ENCODE assay signal across 8 mouse cellular contexts in the genomic region with DNA sequence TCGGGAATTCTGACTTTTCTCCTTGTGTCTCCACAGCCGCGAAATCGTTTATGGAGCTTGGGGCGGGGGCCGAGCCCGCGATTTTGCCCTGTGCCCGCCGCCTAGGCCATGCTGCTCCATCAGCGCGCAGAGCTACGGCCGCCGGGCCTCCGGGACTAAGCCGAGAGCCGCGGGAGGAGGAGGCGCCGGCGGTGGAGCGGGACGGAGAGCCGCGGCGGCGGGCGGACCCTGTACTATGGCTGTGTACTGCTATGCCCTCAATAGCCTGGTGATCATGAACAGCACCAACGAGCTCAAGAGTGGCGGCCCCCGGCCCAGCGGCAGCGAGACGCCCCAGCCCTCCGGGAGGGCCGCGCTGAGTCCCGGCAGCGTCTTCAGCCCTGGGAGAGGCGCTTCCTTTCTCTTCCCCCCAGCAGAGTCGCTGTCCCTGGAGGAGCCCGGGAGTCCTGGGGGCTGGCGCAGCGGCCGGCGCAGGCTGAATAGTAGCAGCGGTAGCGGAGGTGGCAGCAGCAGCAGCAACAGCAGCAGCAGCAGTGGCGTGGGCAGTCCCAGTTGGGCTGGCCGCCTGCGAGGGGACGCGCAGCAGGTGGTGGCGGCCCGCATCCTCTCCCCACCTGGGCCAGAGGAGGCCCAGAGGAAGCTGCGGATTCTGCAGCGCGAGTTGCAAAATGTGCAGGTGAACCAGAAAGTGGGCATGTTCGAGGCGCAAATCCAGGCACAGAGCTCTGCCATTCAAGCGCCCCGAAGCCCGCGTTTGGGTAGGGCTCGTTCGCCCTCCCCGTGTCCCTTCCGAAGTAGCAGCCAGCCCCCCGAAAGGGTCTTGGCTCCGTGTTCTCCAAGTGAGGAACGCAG. TPM values are rescaled to one million over a fixed set of nuclear protein-coding genes. Genes with fewer than 3 reads are reported as not detected.
A peak's percentile ranks its signal among the peaks of the same experiment; 100 is the strongest.
DNase-seq lines count a peak whose midpoint lies in the region; ATAC-seq and TF ChIP-seq lines count a peak whose summit lies in the region.

No protein-coding gene starts in this region.

- ATAC-seq in lung, embryonic 15.5 days (ENCODE audit: borderline replicate concordance, extremely low read depth, low FRiP score, low TSS enrichment): peak; percentile 31; the same call in 1 of the 2 replicates
- ATAC-seq in frontal cortex, adult (ENCODE audit: low TSS enrichment): peak; percentile 69
- ATAC-seq in kidney, postnatal 0 days (replicated peaks; ENCODE audit: low FRiP score, low read depth): peak; percentile 53
- ATAC-seq in liver, embryonic 15.5 days (ENCODE audit: insufficient read depth): no peak

- peak overlapping the region; percentile 98 for H3K4me2 ChIP-seq in lung, embryonic 15.5 days
- peak overlapping the region; percentile 92 for H3K4me2 ChIP-seq in kidney, postnatal 0 days (ENCODE audit: low read length)
- H3K4me2 ChIP-seq in liver, embryonic 15.5 days: peak overlapping the region; percentile 76

- H3K36me3 ChIP-seq in lung, embryonic 15.5 days: no peaks in the 10 kb centered on the region
- no peaks in the 10 kb centered on the region for H3K36me3 ChIP-seq in kidney, postnatal 0 days (ENCODE audit: insufficient read depth, low read length)
- no peaks in the 10 kb centered on the region for H3K36me3 ChIP-seq in liver, embryonic 15.5 days (replicated peaks)

- no peak for DNase-seq in lung, postnatal 14 days
- peak; percentile 50 to 76 for DNase-seq in cerebellum, adult 18-20 months
- peak; percentile 65 for DNase-seq in kidney, postnatal 0 days (ENCODE audit: low spot score)
- peak; percentile 62 to 77 for DNase-seq in right cerebral cortex, adult 2 months (ENCODE audit: low spot score in 2 of 2)
- no peak for DNase-seq in urinary bladder, postnatal 4 days (ENCODE audit: low spot score in 2 of 2)

- peaks cover 67% of the 10 kb centered on the region for H3K4me1 ChIP-seq in lung, embryonic 15.5 days
- peaks cover 52% of the 10 kb centered on the region for H3K4me1 ChIP-seq in kidney, postnatal 0 days (replicated peaks; ENCODE audit: insufficient read depth, low read length)
- H3K4me1 ChIP-seq in liver, embryonic 15.5 days (replicated peaks): peaks cover 50% of the 10 kb centered on the region

- H3K27me3 ChIP-seq in lung, embryonic 15.5 days: no peaks in the 10 kb centered on the region
- no peaks in the 10 kb centered on the region for H3K27me3 ChIP-seq in kidney, postnatal 0 days (ENCODE audit: insufficient read depth, low read length)
- peaks cover 51% of the 10 kb centered on the region for H3K27me3 ChIP-seq in liver, embryonic 15.5 days

- peak overlapping the region; percentile 93 for H3K9ac ChIP-seq in lung, embryonic 15.5 days
- peak overlapping the region; percentile 88 for H3K9ac ChIP-seq in kidney, postnatal 0 days (ENCODE audit: low read depth, low read length)
- H3K9ac ChIP-seq in liver, embryonic 15.5 days: no peak overlapping the region

- peak overlapping the region; percentile 68 for H3K4me3 ChIP-seq in lung, embryonic 15.5 days
- peak overlapping the region; percentile 84 for H3K4me3 ChIP-seq in kidney, postnatal 0 days (replicated peaks; ENCODE audit: low read depth, low read length)
- H3K4me3 ChIP-seq in liver, embryonic 15.5 days (replicated peaks): peak overlapping the region; percentile 60

- WGBS in lung, embryonic 15.5 days: 4% methylated on average over 70 of the region's 72 CpGs
- WGBS in kidney, postnatal 0 days: 5% methylated on average over 72 of the region's 72 CpGs
- WGBS in liver, embryonic 15.5 days (ENCODE audit: insufficient replicate concordance): 17% methylated on average over 72 of the region's 72 CpGs

- TF ChIP-seq CTCF in kidney, postnatal 0 days (IDR thresholded peaks at IDR 0.05; ENCODE audit: low read depth): no peak

- H3K27ac ChIP-seq in lung, embryonic 15.5 days: peak overlapping the region; percentile 94; the same call in 1 of the 2 replicates
- peak overlapping the region; percentile 87 for H3K27ac ChIP-seq in kidney, postnatal 0 days
- H3K27ac ChIP-seq in liver, embryonic 15.5 days (replicated peaks): no peak overlapping the region

- H3K9me3 ChIP-seq in lung, embryonic 15.5 days: no peaks in the 10 kb centered on the region
- H3K9me3 ChIP-seq in kidney, postnatal 0 days (replicated peaks; ENCODE audit: low read length): no peaks in the 10 kb centered on the region
- H3K9me3 ChIP-seq in liver, embryonic 15.5 days (replicated peaks): no peaks in the 10 kb centered on the region

RNA-seq across cellular contexts. Expression of gene Itpkb, which starts 2.0 kb away (rescaled TPM):
- polyA plus RNA-seq in lung, embryonic 15.5 days (2015; fragmentation: Nextera tagmentation; extraction: Ambion mirVana): 9.9 and 10.9 TPM in 2 replicates
- polyA plus RNA-seq in kidney, postnatal 0 days (2015; fragmentation: Nextera tagmentation; extraction: Ambion mirVana): 6.8 and 7.1 TPM in 2 replicates
- 1.3 and 1.6 TPM in 2 replicates for polyA plus RNA-seq in liver, embryonic 15.5 days (2015; fragmentation: Nextera tagmentation; extraction: Ambion mirVana)

Comparison
In these comparisons a context has a peak if more than half of its experiments do, and no peak if none do; other contexts are left out.
1. DNase-seq: peak in cerebellum, adult 18-20 months (2 of 2), kidney, postnatal 0 days (single experiment) and right cerebral cortex, adult 2 months (2 of 2); none in lung, postnatal 14 days (single experiment) and urinary bladder, postnatal 4 days (0 of 2).
2. Peak in every context shown above with its lines, with median percentiles within 50 percentile points of each other: H3K4me2 ChIP-seq and H3K4me3 ChIP-seq.